Mouse (Mus musculus): ENCODE results near the gene Skap1. TPM values are rescaled to one million over a fixed set of nuclear protein-coding genes. Genes with fewer than 3 reads are reported as not detected.

The Skap1 gene
- polyA plus RNA-seq, 1 experiment, result 2.3 TPM

GRCm38 (mm10) chr11:96760042-96760441, 295.6 kb downstream of the Skap1 start:
- TF ChIP-seq CTCF (IDR thresholded peaks at IDR 0.05; ENCODE audit: borderline replicate concordance, extremely low read depth, insufficient read depth, insufficient read length) (peak; percentile 61; the same call in 1 of the 2 replicates), POLR2A (IDR thresholded peaks at IDR 0.05; ENCODE audit: borderline replicate concordance, extremely low read depth, insufficient read depth, insufficient read length, poor library complexity, severe bottlenecking) (no peak)
- peak; percentile 64 for DNase-seq (ENCODE audit: low read depth)

GRCm38 (mm10) chr11:96761984-96762383, 297.6 kb downstream of the Skap1 start:
- DNase-seq (ENCODE audit: low read depth), result no peak

GRCm38 (mm10) chr11:96762742-96763470, 298.5 kb downstream of the Skap1 start:
- DNase-seq (ENCODE audit: low read depth), result peak; percentile 46
- no peak for TF ChIP-seq CTCF (IDR thresholded peaks at IDR 0.05; ENCODE audit: borderline replicate concordance, extremely low read depth, insufficient read depth, insufficient read length)
- no peak for TF ChIP-seq POLR2A (IDR thresholded peaks at IDR 0.05; ENCODE audit: borderline replicate concordance, extremely low read depth, insufficient read depth, insufficient read length, poor library complexity, severe bottlenecking)

More at GRCm38 (mm10) chr11:96761984-96762383, 297.6 kb downstream of the Skap1 start:
- no peak for TF ChIP-seq CTCF (IDR thresholded peaks at IDR 0.05; ENCODE audit: borderline replicate concordance, extremely low read depth, insufficient read depth, insufficient read length)
- no peak for TF ChIP-seq POLR2A (IDR thresholded peaks at IDR 0.05; ENCODE audit: borderline replicate concordance, extremely low read depth, insufficient read depth, insufficient read length, poor library complexity, severe bottlenecking)

DNA sequence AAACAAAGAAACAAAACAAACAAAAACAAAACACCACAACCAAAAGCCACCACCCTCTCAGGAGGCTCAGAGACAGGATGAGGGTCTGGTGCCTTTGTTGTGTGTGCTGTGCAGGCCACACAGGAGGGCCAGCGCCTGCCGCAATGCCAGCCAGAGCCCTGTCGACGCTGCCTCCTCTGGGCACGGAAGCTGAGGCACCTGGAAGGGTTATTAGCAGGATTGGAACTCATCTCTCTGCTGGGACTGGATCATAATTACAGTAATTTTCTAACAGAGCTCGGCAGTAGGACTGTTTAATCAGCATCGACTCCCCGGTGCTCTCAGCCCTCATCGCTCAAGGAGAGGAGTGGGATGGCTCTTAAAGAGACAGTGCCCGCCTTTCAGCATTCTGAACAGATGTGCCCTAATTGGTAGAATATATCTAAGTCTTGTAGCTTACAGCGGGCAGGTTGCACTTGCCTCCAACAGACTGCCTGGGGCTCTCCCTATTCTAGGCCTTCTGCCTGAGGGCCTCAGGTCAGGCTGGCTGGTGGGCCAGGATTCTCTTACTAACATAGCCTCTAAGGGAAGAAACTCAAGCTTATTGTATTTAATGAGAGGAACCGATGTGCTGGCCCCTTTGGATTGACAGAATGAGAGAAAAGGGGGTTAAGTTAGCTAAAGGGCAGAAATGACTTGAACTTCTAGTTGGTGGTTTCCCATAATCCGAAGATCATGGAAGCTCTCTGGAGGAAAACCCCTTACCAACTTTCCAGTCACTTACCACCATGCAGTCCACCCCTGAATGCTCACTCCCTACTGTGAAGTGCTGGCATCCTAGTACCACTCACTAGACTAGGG, 300.3 kb downstream of the Skap1 start:
- peak; percentile 75 for DNase-seq (ENCODE audit: low read depth)

GRCm38 (mm10) chr11:96765645-96766044, 301.3 kb downstream of the Skap1 start:
- no peak for DNase-seq (ENCODE audit: low read depth)
- TF ChIP-seq POLR2A (IDR thresholded peaks at IDR 0.05; ENCODE audit: borderline replicate concordance, extremely low read depth, insufficient read depth, insufficient read length, poor library complexity, severe bottlenecking), result no peak
- TF ChIP-seq CTCF (IDR thresholded peaks at IDR 0.05; ENCODE audit: borderline replicate concordance, extremely low read depth, insufficient read depth, insufficient read length), result no peak

More for the DNA sequence above, 300.3 kb downstream of the Skap1 start:
- TF ChIP-seq CTCF (IDR thresholded peaks at IDR 0.05; ENCODE audit: borderline replicate concordance, extremely low read depth, insufficient read depth, insufficient read length), result no peak
- TF ChIP-seq POLR2A (IDR thresholded peaks at IDR 0.05; ENCODE audit: borderline replicate concordance, extremely low read depth, insufficient read depth, insufficient read length, poor library complexity, severe bottlenecking), result no peak

DNA sequence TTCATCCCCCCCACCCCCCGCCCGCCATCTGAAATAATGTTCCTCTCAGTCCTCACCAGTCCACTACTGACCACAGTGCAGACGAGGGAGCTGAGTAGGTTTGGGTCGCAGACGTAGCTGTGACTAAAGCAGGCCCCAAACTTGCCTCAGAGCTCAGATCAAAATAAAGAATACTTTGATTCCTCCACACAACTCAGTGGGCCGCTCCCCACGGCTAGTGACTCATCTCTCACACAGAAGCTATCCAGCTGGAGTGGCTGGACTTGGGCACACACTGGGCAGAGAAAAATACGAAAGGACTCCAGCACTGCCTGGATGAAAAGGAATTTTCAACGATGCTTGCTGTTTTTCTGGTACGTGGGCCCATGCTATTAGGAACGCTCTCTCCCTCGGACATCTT, 302.2 kb downstream of the Skap1 start:
- TF ChIP-seq POLR2A (IDR thresholded peaks at IDR 0.05; ENCODE audit: borderline replicate concordance, extremely low read depth, insufficient read depth, insufficient read length, poor library complexity, severe bottlenecking), result no peak
- no peak for TF ChIP-seq CTCF (IDR thresholded peaks at IDR 0.05; ENCODE audit: borderline replicate concordance, extremely low read depth, insufficient read depth, insufficient read length)
- no peak for DNase-seq (ENCODE audit: low read depth)

DNA sequence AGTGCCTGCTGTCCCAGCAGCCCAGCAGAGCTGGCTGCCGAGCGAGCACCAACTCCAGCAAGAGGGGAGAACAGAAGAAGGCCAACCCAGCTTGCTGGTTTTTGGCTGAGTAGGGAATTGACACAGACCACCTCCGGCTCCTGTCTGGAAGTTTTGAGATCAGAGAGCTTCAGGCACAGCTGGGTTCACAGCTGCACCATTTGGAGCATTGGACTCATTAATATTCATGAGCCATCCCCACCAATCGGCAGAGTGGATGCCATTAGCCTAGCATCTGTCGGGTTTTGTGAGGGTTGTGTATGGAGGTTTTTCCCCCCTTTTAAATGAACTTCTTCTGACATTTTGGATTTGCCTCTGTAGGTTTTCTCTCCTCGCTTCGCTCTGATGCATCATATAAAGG, 302.7 kb downstream of the Skap1 start:
- TF ChIP-seq CTCF (IDR thresholded peaks at IDR 0.05; ENCODE audit: borderline replicate concordance, extremely low read depth, insufficient read depth, insufficient read length) (no peak), POLR2A (IDR thresholded peaks at IDR 0.05; ENCODE audit: borderline replicate concordance, extremely low read depth, insufficient read depth, insufficient read length, poor library complexity, severe bottlenecking) (no peak)
- peak; percentile 86 for DNase-seq (ENCODE audit: low read depth)

GRCm38 (mm10) chr11:96768240-96768639, 303.8 kb downstream of the Skap1 start:
- TF ChIP-seq CTCF (IDR thresholded peaks at IDR 0.05; ENCODE audit: borderline replicate concordance, extremely low read depth, insufficient read depth, insufficient read length) (no peak), POLR2A (IDR thresholded peaks at IDR 0.05; ENCODE audit: borderline replicate concordance, extremely low read depth, insufficient read depth, insufficient read length, poor library complexity, severe bottlenecking) (no peak)
- DNase-seq (ENCODE audit: low read depth), result no peak

GRCm38 (mm10) chr11:96771274-96771975, 307.0 kb downstream of the Skap1 start:
- TF ChIP-seq CTCF (IDR thresholded peaks at IDR 0.05; ENCODE audit: borderline replicate concordance, extremely low read depth, insufficient read depth, insufficient read length), result no peak
- no peak for TF ChIP-seq POLR2A (IDR thresholded peaks at IDR 0.05; ENCODE audit: borderline replicate concordance, extremely low read depth, insufficient read depth, insufficient read length, poor library complexity, severe bottlenecking)
- DNase-seq (ENCODE audit: low read depth), result no peak

- no peak for DNase-seq (ENCODE audit: low read depth)
- TF ChIP-seq POLR2A (IDR thresholded peaks at IDR 0.05; ENCODE audit: borderline replicate concordance, extremely low read depth, insufficient read depth, insufficient read length, poor library complexity, severe bottlenecking) (no peak), CTCF (IDR thresholded peaks at IDR 0.05; ENCODE audit: borderline replicate concordance, extremely low read depth, insufficient read depth, insufficient read length) (no peak)
These were observed 308.0 kb downstream of the Skap1 start for GRCm38 (mm10) chr11:96772413-96772812.

DNA sequence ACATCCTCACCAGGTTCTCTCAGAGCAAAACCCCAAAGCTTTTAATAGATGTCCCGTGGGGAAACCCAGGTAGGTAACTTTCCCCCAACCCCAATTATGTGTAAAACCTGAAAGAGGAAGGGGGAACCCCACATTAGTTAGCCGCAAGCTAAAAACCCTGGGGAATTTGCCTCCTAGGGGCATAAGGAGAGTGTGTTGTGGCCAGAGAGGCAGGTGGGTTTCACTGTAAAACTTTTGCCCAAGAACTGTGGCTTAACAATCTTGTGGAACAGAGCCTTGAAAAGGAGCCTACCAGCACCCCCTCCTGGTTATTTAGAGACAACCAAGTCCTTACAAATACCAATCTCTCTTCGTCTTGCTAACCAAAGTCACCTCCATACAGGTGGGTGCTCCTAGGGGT, 310.1 kb downstream of the Skap1 start:
- peak; percentile 8; the same call in 1 of the 2 replicates for TF ChIP-seq CTCF (IDR thresholded peaks at IDR 0.05; ENCODE audit: borderline replicate concordance, extremely low read depth, insufficient read depth, insufficient read length)
- TF ChIP-seq POLR2A (IDR thresholded peaks at IDR 0.05; ENCODE audit: borderline replicate concordance, extremely low read depth, insufficient read depth, insufficient read length, poor library complexity, severe bottlenecking), result no peak
- DNase-seq (ENCODE audit: low read depth), result peak; percentile 39
